7 mouse cellular contexts compared by ENCODE assay signal in genomic region chr1:42697321-42697755, GRCm38 (mm10). TPM values are rescaled to one million over a fixed set of nuclear protein-coding genes. Genes with fewer than 3 reads are reported as not detected.
DNase-seq lines count a peak whose midpoint lies in the region; ATAC-seq and TF ChIP-seq lines count a peak whose summit lies in the region.

No protein-coding gene starts in this region.

- H3K4me1 ChIP-seq in liver, adult 2 months (ENCODE audit: control insufficient read depth, insufficient read depth, low read length), result peaks cover 3% of the 10 kb centered on the region; the same call in 1 of the 2 replicates
- 0 out of 2 replicates have a peak, but pooled peaks cover 5% of the 10 kb centered on the region for H3K4me1 ChIP-seq in forebrain, embryonic 13.5 days
- peaks cover 39% of the 10 kb centered on the region for H3K4me1 ChIP-seq in limb, embryonic 12.5 days (replicated peaks)
- H3K4me1 ChIP-seq in olfactory bulb, adult 2 months (ENCODE audit: control insufficient read depth, insufficient read depth, low read length), result peaks cover 32% of the 10 kb centered on the region

- H3K4me3 ChIP-seq in liver, adult 2 months (ENCODE audit: insufficient read depth, low read depth, low read length), result peak overlapping the region; percentile 7; the same call in 1 of the 2 replicates
- peak overlapping the region; percentile 99 for H3K4me3 ChIP-seq in forebrain, embryonic 13.5 days
- peak overlapping the region; percentile 52 for H3K4me3 ChIP-seq in limb, embryonic 12.5 days (replicated peaks)
- peak overlapping the region; percentile 54 for H3K4me3 ChIP-seq in olfactory bulb, adult 2 months (ENCODE audit: insufficient read depth, low read depth, low read length)

- H3K27ac ChIP-seq in liver, adult 2 months (replicated peaks; ENCODE audit: insufficient read depth, low read depth, low read length), result no peak overlapping the region
- H3K27ac ChIP-seq in forebrain, embryonic 13.5 days, result peak overlapping the region; percentile 100
- H3K27ac ChIP-seq in limb, embryonic 12.5 days, result no peak overlapping the region
- no peak overlapping the region for H3K27ac ChIP-seq in olfactory bulb, adult 2 months (ENCODE audit: insufficient read depth, low read depth, low read length)

- ATAC-seq in forebrain, embryonic 13.5 days, result no peak
- ATAC-seq in limb, embryonic 12.5 days (ENCODE audit: insufficient number of reproducible peaks, insufficient read depth, low FRiP score, low TSS enrichment, low read depth), result no peak

- no peaks in the 10 kb centered on the region for H3K36me3 ChIP-seq in liver, adult 2 months (ENCODE audit: control insufficient read depth, insufficient read depth, low read length)
- H3K36me3 ChIP-seq in forebrain, embryonic 13.5 days (ENCODE audit: poor library complexity, severe bottlenecking), result peaks cover 28% of the 10 kb centered on the region
- no peaks in the 10 kb centered on the region for H3K36me3 ChIP-seq in limb, embryonic 12.5 days

- 2% methylated on average over 48 of the region's 58 CpGs for WGBS in liver, adult 2 months
- WGBS in forebrain, embryonic 13.5 days, result 7% methylated on average over 3 of the region's 58 CpGs
- WGBS in limb, embryonic 12.5 days, result 0% methylated on average over 44 of the region's 58 CpGs
- under 1% methylated on average over 57 of the region's 58 CpGs for WGBS in olfactory bulb, adult 2 months

- TF ChIP-seq CTCF in liver, adult 2 months (IDR thresholded peaks at IDR 0.05; ENCODE audit: low read depth, low read length), result no peak
- no peak for TF ChIP-seq CTCF in olfactory bulb, adult 2 months (IDR thresholded peaks at IDR 0.05; ENCODE audit: insufficient read depth, low read depth, low read length)

- H3K27me3 ChIP-seq in liver, adult 2 months (ENCODE audit: control insufficient read depth, insufficient read depth, low read length), result peaks cover 40% of the 10 kb centered on the region
- no peaks in the 10 kb centered on the region for H3K27me3 ChIP-seq in forebrain, embryonic 13.5 days
- H3K27me3 ChIP-seq in limb, embryonic 12.5 days, result peaks cover 88% of the 10 kb centered on the region

- no peak for DNase-seq in liver, adult 2 months (ENCODE audit: extremely low read depth, low read depth, low spot score)
- no peak for DNase-seq in liver
- no peak for DNase-seq in gastrocnemius, postnatal 10 days
- no peak for DNase-seq in adrenal gland, postnatal 14 days

- no peaks in the 10 kb centered on the region for H3K9me3 ChIP-seq in forebrain, embryonic 13.5 days (replicated peaks)
- H3K9me3 ChIP-seq in limb, embryonic 12.5 days, result no peaks in the 10 kb centered on the region

- H3K79me2 ChIP-seq in liver, adult 2 months (ENCODE audit: control insufficient read depth, insufficient read depth, low read length), result no peaks in the 10 kb centered on the region

- no peak for TF ChIP-seq POLR2A in liver, adult 2 months (IDR thresholded peaks at IDR 0.05; ENCODE audit: extremely low read depth, insufficient read depth, low read length)
- no peak for TF ChIP-seq POLR2A in olfactory bulb, adult 2 months (IDR thresholded peaks at IDR 0.05; ENCODE audit: insufficient read depth, low read depth, low read length)

- H3K4me2 ChIP-seq in forebrain, embryonic 13.5 days, result peak overlapping the region; percentile 98
- H3K4me2 ChIP-seq in limb, embryonic 12.5 days, result peak overlapping the region; percentile 79

- peak overlapping the region; percentile 36; the same call in 1 of the 2 replicates for H3K9ac ChIP-seq in liver, adult 2 months (ENCODE audit: low read depth, low read length)
- peak overlapping the region; percentile 100 for H3K9ac ChIP-seq in forebrain, embryonic 13.5 days
- 0 out of 2 replicates have a peak overlapping the region, but pooled peaks have one; percentile 37 for H3K9ac ChIP-seq in limb, embryonic 12.5 days (replicated peaks)

RNA-seq across cellular contexts. Expression of gene Pou3f3, which starts 1.8 kb away (rescaled TPM):
- under 0.01 TPM in 1 of 2 replicates, not detected in the other for total RNA-seq in liver, adult 2 months (2014; rRNA removed)
- not detected in 2 replicates for polyA plus RNA-seq in liver, adult 2 months (2012; rRNA removed)
- polyA plus RNA-seq in forebrain, embryonic 13.5 days (2015; fragmentation: Nextera tagmentation; extraction: Ambion mirVana), result 37.1 and 44.2 TPM in 2 replicates
- 0.50 and 0.93 TPM in 2 replicates for polyA plus RNA-seq in limb, embryonic 12.5 days (2016; fragmentation: Nextera tagmentation; extraction: Ambion mirVana)
- polyA plus RNA-seq in olfactory bulb, adult 2 months (2012; ENCODE audit: insufficient read depth, insufficient read length, low replicate concordance, missing spikeins), result not detected in 2 replicates
- under 1 TPM; 0.12 to 0.16 TPM for total RNA-seq in gastrocnemius, postnatal 10 days (2021)
- total RNA-seq in adrenal gland, postnatal 14 days (2021), result 0.04 and 0.08 TPM in 2 replicates

Comparison
In these comparisons a context has a peak if more than half of its experiments do, and no peak if none do; other contexts are left out.
1. H3K4me3 ChIP-seq: peak in every context shown above with its lines; median percentile 99 in forebrain, embryonic 13.5 days; 54 in olfactory bulb, adult 2 months; 52 in limb, embryonic 12.5 days; 7 in liver, adult 2 months.
2. H3K9ac ChIP-seq: peak in every context shown above with its lines; median percentile 100 in forebrain, embryonic 13.5 days; 37 in limb, embryonic 12.5 days; 36 in liver, adult 2 months.